Mouse (Mus musculus) kidney, adult 2 months (tissue): ENCODE measurements around the gene Prrg2.

Source experiments
- CTCF ChIP-seq: fragments of 200-500 bp; conservative IDR thresholded peaks from 2 replicates; pipeline ENCODE4 v1.5.1; 2011; ENCODE audit warnings: low read depth, mild to moderate bottlenecking, control low read depth, low read length, moderate library complexity, mixed read lengths; ENCODE audit not compliant: insufficient read depth, insufficient read length
- POLR2A ChIP-seq: fragments of 200-500 bp; IDR thresholded peaks from one replicate; pipeline ENCODE4 v1.6.1; 2011; ENCODE audit warnings: low read depth, low read length, control low read depth

DNA sequence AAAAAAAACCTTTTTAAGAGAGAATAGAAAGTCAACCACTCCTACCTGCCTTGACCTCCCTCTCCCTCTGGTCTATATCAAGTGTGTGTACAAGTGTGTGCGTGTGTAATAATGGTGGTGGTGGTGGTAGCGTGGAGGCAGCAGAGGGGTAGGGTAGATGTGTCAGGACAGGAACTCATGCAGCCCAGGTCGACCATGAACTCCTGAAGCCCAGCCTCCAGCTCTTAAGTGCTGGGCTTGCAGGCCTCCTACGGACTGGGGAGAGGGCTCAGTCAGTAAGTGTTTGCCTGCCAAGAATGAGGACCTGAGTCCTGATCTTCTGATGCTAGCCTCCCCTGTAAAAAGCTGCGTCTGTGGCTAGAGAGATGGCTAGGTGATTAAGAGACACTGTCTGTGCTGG lies 42.5 kb upstream of the Prrg2 start:
- TF ChIP-seq POLR2A (no peak), CTCF (no peak)
